Comparison of ENCODE assay signal across 24 mouse cellular contexts in genomic region chr10:41611941-41612340, GRCm38 (mm10).
DNase-seq lines count a peak whose midpoint lies in the region; ATAC-seq and TF ChIP-seq lines count a peak whose summit lies in the region.
"Had no signal": no experiment of that assay in that cellular context is flagged by ENCODE, and none has a peak within 500 bp of the region (broad histone marks: within the 10 kb centered on the region; RNA-seq: fewer than 3 reads in every experiment).

No protein-coding gene starts in this region.

- H3K9me3 ChIP-seq in kidney, embryonic 15.5 days (replicated peaks): no peaks in the 10 kb centered on the region
- no peaks in the 10 kb centered on the region for H3K9me3 ChIP-seq in ES-E14 (ENCODE audit: control insufficient read depth, insufficient read depth, low read depth, low read length)
- H3K9me3 ChIP-seq: embryonic facial prominence, embryonic 13.5 days; forebrain, embryonic 12.5 days; G1E; heart, embryonic 15.5 days; hindbrain, embryonic 13.5 days had no signal

- no peak overlapping the region for H3K4me3 ChIP-seq in kidney, adult 2 months (ENCODE audit: insufficient read depth, low read depth, low read length)
- H3K4me3 ChIP-seq in kidney, embryonic 15.5 days (replicated peaks): no peak overlapping the region
- no peak overlapping the region for H3K4me3 ChIP-seq in ES-E14 (ENCODE audit: insufficient read depth in 1 of 2, low read depth in 1 of 2, low read length in 2 of 2, poor library complexity in 1 of 2, severe bottlenecking in 1 of 2)
- H3K4me3 ChIP-seq: embryonic facial prominence, embryonic 13.5 days; forebrain, embryonic 12.5 days; heart, adult 2 months; heart, embryonic 15.5 days; hindbrain, embryonic 13.5 days had no signal

- no peaks in the 10 kb centered on the region for H3K36me3 ChIP-seq in kidney, adult 2 months (ENCODE audit: control insufficient read depth, insufficient read depth, low read length)
- no peaks in the 10 kb centered on the region for H3K36me3 ChIP-seq in kidney, embryonic 15.5 days
- H3K36me3 ChIP-seq in ES-E14 (ENCODE audit: control insufficient read depth, insufficient read depth, low read length, poor library complexity, severe bottlenecking): no peaks in the 10 kb centered on the region
- H3K36me3 ChIP-seq: embryonic facial prominence, embryonic 13.5 days; forebrain, embryonic 12.5 days; G1E; heart, embryonic 15.5 days; hindbrain, embryonic 13.5 days had no signal

- in situ Hi-C loops in ES-E14 (cut with MboI; ENCODE audit: low sequenced_read_pairs in 2 of 2, unreplicated experiment in 2 of 2): no loop called here

- TF ChIP-seq CTCF in kidney, adult 2 months (conservative IDR thresholded peaks at IDR 0.05; ENCODE audit: insufficient read depth, insufficient read length, low read depth, low read length): no peak

- no peak for TF ChIP-seq POLR2A in kidney, adult 2 months (IDR thresholded peaks at IDR 0.05; ENCODE audit: low read depth, low read length)

- H3K4me1 ChIP-seq in kidney, adult 2 months (ENCODE audit: control insufficient read depth, insufficient read depth, low read length): peaks cover 17% of the 10 kb centered on the region
- no peaks in the 10 kb centered on the region for H3K4me1 ChIP-seq in kidney, embryonic 15.5 days
- peaks cover 5 to 35% of the 10 kb centered on the region in 2 experiments; a peak in 3 of 4 replicates for H3K4me1 ChIP-seq in ES-E14 (ENCODE audit: control insufficient read depth in 2 of 2, insufficient read depth in 2 of 2, low read length in 2 of 2, poor library complexity in 1 of 2)
- H3K4me1 ChIP-seq: forebrain, embryonic 12.5 days; hindbrain, embryonic 13.5 days had no signal

- ATAC-seq in kidney, embryonic 15.5 days (replicated peaks; ENCODE audit: low FRiP score): no peak
- ATAC-seq: activated CD4-positive, CD25-positive, alpha-beta regulatory T cell, adult 4 months; forebrain, embryonic 16.5 days had no signal

- no peak overlapping the region for H3K4me2 ChIP-seq in kidney, embryonic 15.5 days
- H3K4me2 ChIP-seq: embryonic facial prominence, embryonic 13.5 days; forebrain, embryonic 12.5 days; heart, embryonic 11.5 days; heart, embryonic 15.5 days; hindbrain, embryonic 13.5 days had no signal

- H3K27ac ChIP-seq in kidney, adult 2 months (ENCODE audit: insufficient read depth, low read depth, low read length): peak overlapping the region; percentile 93
- no peak overlapping the region for H3K27ac ChIP-seq in kidney, embryonic 15.5 days
- H3K27ac ChIP-seq in ES-E14 (ENCODE audit: insufficient read depth, low read depth, low read length, poor library complexity, severe bottlenecking): peak overlapping the region; percentile 20; the same call in 1 of the 2 replicates
- H3K27ac ChIP-seq: embryonic facial prominence, embryonic 13.5 days; forebrain, embryonic 12.5 days; heart, adult 2 months; heart, embryonic 15.5 days; hindbrain, embryonic 13.5 days had no signal

- no peak overlapping the region for H3K9ac ChIP-seq in kidney, embryonic 15.5 days
- no peak overlapping the region for H3K9ac ChIP-seq in ES-E14 (ENCODE audit: insufficient read depth, low read depth, low read length, poor library complexity, severe bottlenecking)
- H3K9ac ChIP-seq: embryonic facial prominence, embryonic 13.5 days; forebrain, embryonic 12.5 days; heart, embryonic 15.5 days; hindbrain, embryonic 13.5 days had no signal

- no peaks in the 10 kb centered on the region for H3K27me3 ChIP-seq in kidney, adult 2 months (replicated peaks; ENCODE audit: control insufficient read depth, insufficient read depth, low read length)
- H3K27me3 ChIP-seq in kidney, embryonic 15.5 days: no peaks in the 10 kb centered on the region
- H3K27me3 ChIP-seq: CH12.LX; embryonic facial prominence, embryonic 13.5 days; forebrain, embryonic 12.5 days; heart, embryonic 15.5 days; hindbrain, embryonic 13.5 days had no signal

- 56% methylated on average over 5 of the region's 5 CpGs for WGBS in kidney, adult 2 months
- WGBS in kidney, embryonic 15.5 days: 87% methylated on average over 5 of the region's 5 CpGs

- peak; percentile 84 for DNase-seq in kidney, adult 2 months
- peak; percentile 37 for DNase-seq in kidney, postnatal 14 days
- DNase-seq in kidney, postnatal 4 days: no peak
- no peak for DNase-seq in ES-E14 (ENCODE audit: low read depth, low spot score)
- peak; percentile 33 for DNase-seq in yolk sac, embryonic 10.5 days (ENCODE audit: low spot score)
- no peak for DNase-seq in layer of hippocampus, postnatal 14 days (ENCODE audit: low spot score in 2 of 2)
- DNase-seq: adrenal gland, adult 2 months; adrenal gland, postnatal 25 days; cerebellum, adult 18-20 months; cerebellum, adult 9-11 months; cerebellum, postnatal 36 days; gastrocnemius, postnatal 14 days; heart, adult 2 months; heart, postnatal 14 days had no signal

TF ChIP-seq in ES-E14, 5 proteins besides CTCF, POLR2A, EP300 and RAD21:
- no peak for TF ChIP-seq ZC3H11A (IDR thresholded peaks at IDR 0.05; ENCODE audit: borderline replicate concordance, low read depth, low read length)
- no peak for TF ChIP-seq ZNF384 (IDR thresholded peaks at IDR 0.05; ENCODE audit: low read depth, low read length)
- TF ChIP-seq CHD2 (IDR thresholded peaks at IDR 0.05; ENCODE audit: low read depth, low read length): no peak
- TF ChIP-seq HCFC1 (IDR thresholded peaks at IDR 0.05; ENCODE audit: borderline replicate concordance, insufficient read depth, low read length): no peak
- no peak for TF ChIP-seq MAFK (IDR thresholded peaks at IDR 0.05; ENCODE audit: insufficient read depth, low read depth, low read length)

Comparison
In these comparisons a context has a peak if more than half of its experiments do, and no peak if none do; other contexts are left out.
1. DNase-seq: peak in kidney, adult 2 months (single experiment), kidney, postnatal 14 days (single experiment) and yolk sac, embryonic 10.5 days (single experiment); none in kidney, postnatal 4 days (0 of 2), ES-E14 (single experiment) and layer of hippocampus, postnatal 14 days (0 of 2).